Mouse (Mus musculus): ENCODE measurements around the gene Zfp36. TPM values are rescaled to one million over a fixed set of nuclear protein-coding genes. Genes with fewer than 3 reads are reported as not detected.
"Not testable (repeated sequence)": the region's sequence is repeated elsewhere in the genome, so short reads cannot be mapped to it uniquely, and the experiment has no call there.

Zfp36 gene
- polyA plus RNA-seq, 1 experiment from 2014 or later = 17.9 TPM

DNA sequence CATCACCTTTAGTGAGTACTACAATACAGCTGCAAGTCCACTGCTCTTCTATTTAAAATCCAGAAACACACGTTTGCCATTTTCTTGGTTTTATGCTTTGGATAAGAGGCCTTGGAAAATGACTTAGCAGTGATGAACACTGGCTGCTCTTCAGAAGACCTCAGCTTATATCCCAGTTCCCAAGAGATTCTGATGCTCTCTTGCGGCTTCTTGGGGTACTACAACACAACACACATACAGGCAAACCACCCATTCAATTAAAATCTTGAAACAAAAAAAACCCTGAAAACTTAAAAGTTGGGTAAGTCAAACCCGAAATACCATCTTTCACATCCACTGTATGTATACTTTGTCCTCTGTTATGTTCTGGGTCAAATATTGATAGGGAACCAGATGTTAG, 17.9 kb upstream of the Zfp36 start:
- Histone ChIP-seq H3K9me3 (no peaks in the 10 kb centered on the region), H3K4me2 (no peak overlapping the region), H3K9ac (no peak overlapping the region), H3K36me3 (peaks cover 77% of the 10 kb centered on the region), H3K27ac (no peak overlapping the region), H3K27me3 (no peaks in the 10 kb centered on the region), H3K4me3 (no peak overlapping the region), H3K4me1 (peaks cover 9% of the 10 kb centered on the region)
- no peak for ATAC-seq (ENCODE audit: borderline replicate concordance, extremely low read depth, low FRiP score, low TSS enrichment)
- 55% methylated on average over 3 of the region's 3 CpGs for WGBS

DNA sequence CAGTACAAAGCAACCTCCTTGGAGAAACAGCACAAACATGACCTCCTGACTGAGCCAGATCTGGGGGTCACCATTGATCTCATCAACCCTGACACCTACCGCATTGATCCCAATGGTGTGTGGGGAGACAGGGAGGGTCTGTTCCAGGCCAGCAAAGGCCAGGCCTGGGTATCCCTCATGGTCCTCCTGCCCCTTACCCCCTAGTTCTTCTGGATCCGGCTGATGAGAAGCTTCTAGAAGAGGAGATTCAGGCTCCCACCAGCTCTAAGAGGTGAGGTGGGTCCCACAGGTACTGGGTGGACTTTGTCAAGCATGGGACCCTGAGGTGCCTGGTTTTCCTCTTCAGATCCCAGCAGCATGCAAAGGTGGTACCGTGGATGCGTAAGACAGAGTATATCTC, 15.4 kb upstream of the Zfp36 start:
- H3K27me3 ChIP-seq = no peaks in the 10 kb centered on the region
- peaks cover 16% of the 10 kb centered on the region for H3K4me1 ChIP-seq
- ATAC-seq (ENCODE audit: borderline replicate concordance, extremely low read depth, low FRiP score, low TSS enrichment) = no peak
- no peak overlapping the region for H3K4me3 ChIP-seq
- 92% methylated on average over 4 of the region's 4 CpGs for WGBS
- H3K27ac ChIP-seq = no peak overlapping the region
- H3K9me3 ChIP-seq = no peaks in the 10 kb centered on the region
- H3K9ac ChIP-seq = no peak overlapping the region
- H3K36me3 ChIP-seq = peaks cover 61% of the 10 kb centered on the region
- no peak overlapping the region for H3K4me2 ChIP-seq

DNA sequence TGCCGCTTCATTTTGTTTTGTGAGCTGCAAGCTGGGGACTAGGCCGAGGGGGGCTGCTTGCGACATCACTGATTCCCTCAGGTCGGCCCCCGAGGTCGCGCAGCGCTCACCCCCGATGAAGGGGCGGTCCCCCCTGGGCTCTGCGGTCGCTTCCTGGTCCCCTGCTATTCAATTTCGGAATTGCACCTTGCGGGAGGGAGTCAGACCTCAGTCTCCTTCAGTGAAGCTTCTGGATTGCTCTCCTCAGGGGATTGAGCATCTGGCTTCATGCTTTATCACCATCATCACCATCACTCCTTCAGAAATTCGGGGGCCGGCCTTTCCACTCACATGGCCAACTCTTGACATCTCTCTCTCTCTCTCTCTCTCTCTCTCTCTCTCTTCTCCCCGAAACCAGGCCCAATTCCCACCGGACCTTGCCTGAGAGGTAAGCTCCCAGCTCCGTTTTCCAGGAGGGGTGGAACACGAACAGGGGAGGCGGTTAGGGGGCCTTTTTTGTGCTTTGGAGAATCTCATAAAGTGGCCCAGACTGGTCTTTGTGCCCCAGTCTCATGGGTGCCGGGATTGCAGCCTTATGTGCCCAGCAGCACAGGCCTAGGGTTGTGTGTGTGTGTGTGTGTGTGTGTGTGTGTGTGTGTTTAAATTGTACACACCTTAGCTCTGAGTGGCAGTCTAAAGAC, 13.4 kb upstream of the Zfp36 start:
- peak overlapping the region; percentile 91 for H3K9ac ChIP-seq
- peaks cover 16% of the 10 kb centered on the region for H3K4me1 ChIP-seq
- H3K9me3 ChIP-seq = no peaks in the 10 kb centered on the region
- peak overlapping the region; percentile 79 for H3K27ac ChIP-seq
- peak overlapping the region; percentile 93 for H3K4me2 ChIP-seq
- WGBS = 7% methylated on average over 22 of the region's 22 CpGs
- H3K36me3 ChIP-seq = peaks cover 59% of the 10 kb centered on the region
- peak overlapping the region; percentile 91 for H3K4me3 ChIP-seq
- no peak; the same call in 1 of the 2 replicates for ATAC-seq (ENCODE audit: borderline replicate concordance, extremely low read depth, low FRiP score, low TSS enrichment)
- H3K27me3 ChIP-seq = no peaks in the 10 kb centered on the region

DNA sequence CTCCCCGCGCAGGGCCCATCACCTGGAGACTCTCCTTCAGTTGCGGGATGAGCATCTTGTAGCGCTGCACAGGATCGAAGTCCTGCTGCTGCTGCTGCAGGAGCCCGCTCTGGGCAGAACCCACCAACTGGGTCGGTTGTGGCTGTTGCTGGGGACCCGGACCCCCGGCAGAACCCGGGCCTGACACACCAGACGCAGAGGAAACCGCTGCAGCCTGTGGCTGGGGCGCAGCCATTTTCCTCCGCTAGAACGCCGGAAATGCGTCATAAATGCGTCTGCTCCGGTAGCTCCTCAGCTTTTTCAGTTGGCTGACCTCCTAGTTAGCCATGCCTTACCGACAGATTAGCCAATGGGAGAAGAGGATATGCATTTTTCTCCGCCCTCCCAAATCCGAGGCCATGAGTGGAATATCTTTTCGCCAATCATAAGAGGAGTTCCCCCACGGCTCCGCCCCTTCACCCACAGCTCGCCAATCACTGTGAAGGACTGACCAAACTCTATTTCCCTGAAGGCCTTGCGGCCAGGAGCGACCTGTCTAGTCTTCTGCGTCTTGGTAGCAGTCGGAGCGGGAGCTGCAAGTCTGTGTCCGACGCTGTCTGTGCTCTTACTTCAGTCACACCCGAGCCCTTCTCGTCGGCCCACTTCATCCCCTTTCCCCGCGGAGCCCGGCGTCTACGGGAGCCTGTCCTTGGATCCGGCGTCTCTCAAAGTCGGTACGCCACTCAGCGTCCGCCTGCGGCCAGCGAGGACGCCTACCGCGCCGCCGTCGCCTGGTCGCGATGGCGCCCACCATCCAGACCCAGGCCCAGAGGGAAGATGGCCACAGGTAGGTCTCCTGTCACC, 12.6 kb upstream of the Zfp36 start, which contains the start of the genes Med29 and Paf1:
Med29 (minus strand) TSS at position 280 of the 843 bp plus-strand sequence.
Paf1 (plus strand) TSS at position 523 of the 843 bp plus-strand sequence.
- ATAC-seq (ENCODE audit: borderline replicate concordance, extremely low read depth, low FRiP score, low TSS enrichment) = peak; percentile 96
- 0% methylated on average over 58 of the region's 58 CpGs for WGBS
- Histone ChIP-seq H3K27ac (peak within 1 kb of the TSS; percentile 79), H3K36me3 (peaks cover 59% of the 10 kb centered on the region), H3K9ac (peak within 1 kb of the TSS; percentile 91), H3K9me3 (no peaks in the 10 kb centered on the region), H3K4me2 (peak within 1 kb of the TSS; percentile 93), H3K27me3 (no peaks in the 10 kb centered on the region), H3K4me3 (peak within 1 kb of the TSS; percentile 91), H3K4me1 (peaks cover 16% of the 10 kb centered on the region)

DNA sequence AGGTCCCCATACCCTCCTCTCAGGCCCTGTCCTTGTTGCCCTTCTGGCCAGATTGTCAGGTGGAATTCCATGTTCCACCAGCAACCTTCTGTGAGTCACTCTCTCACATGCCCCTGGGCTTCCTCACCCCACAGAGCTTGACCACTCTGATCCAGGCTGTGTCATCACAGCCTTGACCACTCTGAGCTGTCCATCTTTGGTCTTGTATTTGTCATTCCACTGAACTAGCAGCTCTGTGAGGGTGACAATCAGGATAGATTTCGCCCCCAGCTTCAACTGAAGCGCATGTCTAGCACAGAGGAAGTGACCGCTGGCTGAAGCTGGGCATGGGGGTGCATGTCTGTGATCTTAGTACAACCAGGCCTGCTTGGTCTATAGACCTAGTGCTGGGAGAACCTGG, 10.3 kb upstream of the Zfp36 start:
- WGBS = 96% methylated on average over 3 of the region's 3 CpGs
- H3K4me1 ChIP-seq = peaks cover 19% of the 10 kb centered on the region
- H3K4me3 ChIP-seq = no peak overlapping the region
- peaks cover 46% of the 10 kb centered on the region for H3K36me3 ChIP-seq
- H3K9ac ChIP-seq = no peak overlapping the region
- no peak for ATAC-seq (ENCODE audit: borderline replicate concordance, extremely low read depth, low FRiP score, low TSS enrichment)
- no peaks in the 10 kb centered on the region for H3K27me3 ChIP-seq
- no peaks in the 10 kb centered on the region for H3K9me3 ChIP-seq
- H3K4me2 ChIP-seq = no peak overlapping the region
- H3K27ac ChIP-seq = no peak overlapping the region

DNA sequence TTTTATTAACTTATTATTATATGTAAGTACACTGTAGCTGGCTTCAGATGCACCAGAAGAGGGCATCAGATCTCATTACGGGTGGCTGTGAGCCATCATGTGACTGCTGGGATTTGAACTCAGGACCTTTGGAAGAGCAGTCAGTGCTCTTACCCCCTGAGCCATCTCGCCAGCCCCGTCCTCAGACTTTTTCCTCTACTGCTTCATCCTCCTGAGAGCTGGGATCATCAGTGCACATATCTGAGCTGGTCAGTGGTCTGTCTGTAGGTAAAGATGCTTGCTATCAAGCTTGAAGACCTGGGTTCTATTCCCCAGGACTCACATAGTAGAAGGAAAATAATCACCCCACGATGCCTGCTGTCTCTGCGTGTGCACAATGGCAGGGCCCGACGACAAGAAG, 7.3 kb upstream of the Zfp36 start:
- H3K27ac ChIP-seq; ATAC-seq (ENCODE audit: borderline replicate concordance, extremely low read depth, low FRiP score, low TSS enrichment); H3K27me3 ChIP-seq; H3K4me2 ChIP-seq; H3K9me3 ChIP-seq; H3K4me3 ChIP-seq; H3K9ac ChIP-seq: not testable (repeated sequence)
- whole genome bisulfite sequencing = 83% methylated on average over 7 of the region's 7 CpGs
- peaks cover 39% of the 10 kb centered on the region for H3K36me3 ChIP-seq
- peaks cover 22% of the 10 kb centered on the region for H3K4me1 ChIP-seq

DNA sequence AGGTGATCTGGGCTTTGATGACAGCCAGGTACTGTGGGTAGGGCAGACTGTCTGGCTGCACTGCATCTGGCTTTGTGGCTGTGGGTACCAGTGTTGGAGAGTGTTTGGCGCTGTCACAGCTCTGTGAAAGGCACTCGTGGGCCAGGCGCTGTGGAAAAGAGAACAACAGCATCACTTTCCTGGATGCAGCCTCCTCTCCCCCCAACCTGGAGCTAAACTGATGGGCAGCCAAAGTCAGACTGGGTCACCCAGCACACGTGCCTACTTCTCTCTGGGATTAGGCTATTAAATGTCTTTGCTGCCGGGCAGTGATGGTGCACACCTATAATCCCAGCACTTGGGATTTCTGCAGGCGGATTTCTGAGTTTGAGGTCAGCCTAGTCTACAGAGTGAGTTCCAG, 6.8 kb upstream of the Zfp36 start:
- 80% methylated on average over 6 of the region's 6 CpGs for WGBS
- not testable (repeated sequence) for ATAC-seq (ENCODE audit: borderline replicate concordance, extremely low read depth, low FRiP score, low TSS enrichment)

DNA sequence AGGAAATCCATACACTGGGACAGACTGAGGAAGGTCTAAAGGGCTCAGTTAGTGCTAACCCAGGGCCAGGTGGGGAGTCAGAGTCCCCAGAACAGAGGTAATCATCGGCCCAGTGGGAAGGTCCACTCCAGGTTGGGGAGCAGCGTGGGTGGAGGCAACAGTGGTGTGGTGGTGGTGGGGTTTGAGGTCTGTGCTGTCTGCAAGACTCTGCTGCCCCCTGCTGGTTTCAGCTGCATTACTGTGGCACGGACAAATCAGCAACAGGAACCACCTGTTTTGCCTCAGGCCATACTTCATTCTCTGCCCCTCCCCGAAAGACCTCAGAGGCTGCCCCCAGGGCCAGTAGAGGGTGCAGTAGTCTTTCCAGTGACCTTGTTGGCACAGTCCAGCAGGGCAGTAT, 6.4 kb upstream of the Zfp36 start:
- Histone ChIP-seq H3K27ac (peak overlapping the region; percentile 55), H3K36me3 (peaks cover 39% of the 10 kb centered on the region), H3K4me1 (peaks cover 25% of the 10 kb centered on the region), H3K9me3 (no peaks in the 10 kb centered on the region), H3K4me2 (no peak overlapping the region), H3K27me3 (no peaks in the 10 kb centered on the region), H3K4me3 (no peak overlapping the region), H3K9ac (no peak overlapping the region)
- WGBS = 4% methylated on average over 4 of the region's 4 CpGs
- ATAC-seq (ENCODE audit: borderline replicate concordance, extremely low read depth, low FRiP score, low TSS enrichment) = peak; percentile 64

More for the DNA sequence above, 6.8 kb upstream of the Zfp36 start:
- not testable (repeated sequence) for H3K9me3 ChIP-seq, H3K27me3 ChIP-seq, H3K9ac ChIP-seq, H3K4me3 ChIP-seq, H3K4me2 ChIP-seq, H3K27ac ChIP-seq
- peaks cover 25% of the 10 kb centered on the region for H3K4me1 ChIP-seq
- H3K36me3 ChIP-seq = peaks cover 39% of the 10 kb centered on the region

DNA sequence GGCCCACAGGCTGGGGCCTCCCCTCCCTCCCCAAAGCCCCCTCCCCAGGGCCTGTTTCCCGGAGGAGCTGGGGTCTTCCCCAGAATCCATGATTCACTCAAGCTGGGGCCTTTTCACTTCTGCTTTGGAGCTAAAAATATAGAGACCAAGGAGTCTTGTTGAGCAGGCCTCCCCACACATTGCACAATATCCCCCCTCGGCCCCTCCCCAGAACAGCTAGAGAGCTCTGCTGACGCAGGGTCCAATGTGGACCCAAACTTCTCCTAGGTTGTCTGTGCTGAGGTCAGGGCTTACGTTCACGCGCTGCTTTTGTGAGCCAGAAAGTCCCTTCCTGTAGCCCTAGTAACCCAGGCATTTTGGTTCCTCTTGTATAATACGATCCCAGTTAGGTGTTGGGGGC, 6.0 kb upstream of the Zfp36 start:
- no peak for ATAC-seq (ENCODE audit: borderline replicate concordance, extremely low read depth, low FRiP score, low TSS enrichment)
- Histone ChIP-seq H3K27ac (peak overlapping the region; percentile 55), H3K9ac (no peak overlapping the region), H3K4me2 (no peak overlapping the region), H3K27me3 (no peaks in the 10 kb centered on the region), H3K4me3 (no peak overlapping the region), H3K4me1 (peaks cover 28% of the 10 kb centered on the region), H3K9me3 (no peaks in the 10 kb centered on the region), H3K36me3 (peaks cover 39% of the 10 kb centered on the region)
- 77% methylated on average over 7 of the region's 7 CpGs for WGBS

DNA sequence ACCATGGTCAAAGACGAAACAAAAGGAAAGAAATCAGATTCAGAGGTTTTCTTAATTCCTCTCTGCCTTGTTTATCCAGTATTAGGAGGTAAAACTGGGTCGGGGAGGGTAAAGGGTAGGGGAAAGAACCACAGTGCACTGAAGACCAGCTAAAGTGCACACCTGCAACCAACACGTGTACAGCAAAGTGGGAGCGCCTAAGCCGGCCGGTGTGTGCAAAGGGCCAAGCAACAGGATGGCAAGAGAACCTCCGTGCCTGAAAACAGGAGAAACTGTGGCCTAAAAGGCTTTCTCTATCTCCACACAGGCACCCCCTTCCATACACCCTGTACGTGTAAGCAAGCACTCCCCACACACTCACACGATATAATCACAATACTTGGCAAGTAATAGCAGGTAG, 5.1 kb upstream of the Zfp36 start:
- ATAC-seq (ENCODE audit: borderline replicate concordance, extremely low read depth, low FRiP score, low TSS enrichment) = no peak
- no peaks in the 10 kb centered on the region for H3K9me3 ChIP-seq
- H3K4me2 ChIP-seq = no peak overlapping the region
- H3K9ac ChIP-seq = no peak overlapping the region
- H3K27ac ChIP-seq = no peak overlapping the region
- no peak overlapping the region for H3K4me3 ChIP-seq
- peaks cover 33% of the 10 kb centered on the region for H3K36me3 ChIP-seq
- WGBS = 90% methylated on average over 9 of the region's 9 CpGs
- H3K4me1 ChIP-seq = peaks cover 36% of the 10 kb centered on the region
- H3K27me3 ChIP-seq = no peaks in the 10 kb centered on the region

DNA sequence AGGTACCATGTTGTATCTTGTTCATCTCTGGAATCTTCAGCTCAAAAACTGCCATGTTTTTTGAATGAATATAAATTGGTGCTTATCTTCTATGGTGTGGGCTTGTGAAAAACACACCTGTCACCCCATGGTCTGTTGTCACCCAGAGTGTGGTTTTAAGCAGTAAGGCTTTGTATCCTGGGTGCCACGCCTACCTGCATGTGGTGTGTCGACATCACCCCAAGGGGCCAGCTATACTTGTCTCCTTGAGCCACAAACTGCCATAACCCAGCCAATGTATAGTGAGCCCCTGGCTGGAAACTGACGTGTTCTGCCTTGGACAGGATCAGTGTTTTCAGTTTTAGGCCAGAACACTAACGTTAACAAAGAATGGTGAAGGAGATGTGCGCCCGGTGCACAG, 4.1 kb upstream of the Zfp36 start:
- Histone ChIP-seq H3K36me3 (peaks cover 25% of the 10 kb centered on the region), H3K4me1 (peaks cover 46% of the 10 kb centered on the region), H3K4me2 (no peak overlapping the region), H3K27me3 (no peaks in the 10 kb centered on the region), H3K27ac (no peak overlapping the region), H3K9ac (no peak overlapping the region), H3K9me3 (no peaks in the 10 kb centered on the region), H3K4me3 (no peak overlapping the region)
- no peak for ATAC-seq (ENCODE audit: borderline replicate concordance, extremely low read depth, low FRiP score, low TSS enrichment)
- WGBS = 74% methylated on average over 6 of the region's 6 CpGs

DNA sequence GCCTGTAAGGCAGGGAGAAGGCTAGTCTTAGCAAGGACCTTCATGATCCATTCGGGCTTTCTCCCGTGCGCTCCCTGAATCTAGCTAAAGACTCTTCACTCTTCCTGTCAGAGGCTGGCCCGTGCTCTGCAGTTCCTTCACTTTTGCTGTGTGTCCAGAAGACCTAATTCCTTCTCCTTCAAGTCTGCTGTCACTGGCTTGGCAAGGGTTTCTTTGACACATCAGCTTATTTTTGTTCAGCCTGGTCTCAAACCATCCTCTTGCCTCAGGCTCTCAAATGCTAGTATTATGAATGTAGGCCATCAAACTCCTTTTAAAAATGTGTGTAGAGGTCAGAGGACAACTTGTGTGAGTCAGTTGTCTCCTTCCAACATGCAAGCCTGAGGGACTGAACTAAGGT, 3.6 kb upstream of the Zfp36 start:
- H3K27me3 ChIP-seq = no peaks in the 10 kb centered on the region
- H3K27ac ChIP-seq = peak overlapping the region; percentile 98
- no peak overlapping the region for H3K4me2 ChIP-seq
- H3K36me3 ChIP-seq = peaks cover 19% of the 10 kb centered on the region
- no peak overlapping the region for H3K9ac ChIP-seq
- no peaks in the 10 kb centered on the region for H3K9me3 ChIP-seq
- WGBS = 70% methylated on average over 4 of the region's 4 CpGs
- no peak overlapping the region for H3K4me3 ChIP-seq
- H3K4me1 ChIP-seq = peaks cover 47% of the 10 kb centered on the region
- ATAC-seq (ENCODE audit: borderline replicate concordance, extremely low read depth, low FRiP score, low TSS enrichment) = no peak

Data from lung, embryonic 15.5 days (tissue).